Mouse (Mus musculus) midbrain, embryonic 16.5 days (tissue): ENCODE measurements around the gene Sox10. TPM values are rescaled to one million over a fixed set of nuclear protein-coding genes. Genes with fewer than 3 reads are reported as not detected.

Experiments
- ATAC-seq: fragments of 200-750 bp; cut with Nextera tagmentation; 2 replicates; pipeline ENCODE4 v1.8.0; 2017; ENCODE audit warnings: moderate TSS enrichment
- H3K27ac ChIP-seq: fragments of 300-500 bp; sonication (generic); 2 replicates; pipeline ENCODE4 v1.5.1; 2014; ENCODE audit warnings: mild to moderate bottlenecking, low read length, mixed read lengths
- H3K27me3 ChIP-seq: fragments of 300-500 bp; sonication (generic); 2 replicates; pipeline ENCODE4 v1.6.1; 2014; ENCODE audit warnings: low read depth, low read length, mixed read lengths; ENCODE audit not compliant: control insufficient read depth, insufficient read depth
- H3K36me3 ChIP-seq: fragments of 300-500 bp; sonication (generic); 2 replicates; pipeline ENCODE4 v1.6.1; 2014; ENCODE audit warnings: mild to moderate bottlenecking, low read length, moderate library complexity, mixed read lengths; ENCODE audit not compliant: control insufficient read depth, insufficient read depth
- H3K4me1 ChIP-seq: fragments of 300-500 bp; sonication (generic); 2 replicates; pipeline ENCODE4 v1.6.1; 2014; ENCODE audit warnings: mild to moderate bottlenecking, low read length, mixed read lengths; ENCODE audit not compliant: control insufficient read depth, insufficient read depth
- H3K4me2 ChIP-seq: fragments of 300-500 bp; sonication (generic); 2 replicates; pipeline ENCODE4 v1.6.1; 2014; ENCODE audit warnings: mild to moderate bottlenecking, low read length, mixed read lengths
- H3K4me3 ChIP-seq: fragments of 300-500 bp; sonication (generic); 2 replicates; pipeline ENCODE4 v1.5.1; 2014; ENCODE audit warnings: low read depth, mild to moderate bottlenecking, low read length, moderate library complexity, mixed read lengths
- H3K9ac ChIP-seq: fragments of 300-500 bp; sonication (generic); 2 replicates; pipeline ENCODE4 v1.6.1; 2014; ENCODE audit warnings: low read depth, low read length, mixed read lengths
- H3K9me3 ChIP-seq: fragments of 300-500 bp; sonication (generic); replicated peaks from 2 replicates; pipeline ENCODE4 v1.6.1; 2014; ENCODE audit warnings: mild to moderate bottlenecking, low read length, mixed read lengths; ENCODE audit not compliant: control insufficient read depth, poor library complexity, severe bottlenecking
- WGBS: fragments of 180-500 bp; shearing (Covaris S2); extraction: QIAGEN DNeasy Blood & Tissue Kit; methylation state at CpG from one replicate; pipeline ENCODE4 v1.1.7; 2014; 5-methylcytosine and 5-hydroxymethylcytosine counted together
- polyA plus RNA-seq: library from polyadenylated mRNA; unstranded; fragments of >200 nt; fragmentation: Nextera tagmentation; extraction: Ambion mirVana; gene quantifications from 2 replicates; pipeline ENCODE4 v1.2.1, GENCODE M21; 2015

Gene Sox10
- polyA plus RNA-seq, 1 experiment from 2014 or later: 3.8 TPM

GRCm38 (mm10) chr15:79108421-79109320, 56.4 kb downstream of the Sox10 start, which contains the start of gene Micall1:
Micall1 (plus strand) TSS chr15:79108898.
- Histone ChIP-seq H3K4me3 (peak within 1 kb of the TSS; percentile 94), H3K27me3 (no peaks in the 10 kb centered on the region), H3K4me2 (peak within 1 kb of the TSS; percentile 97), H3K27ac (peak within 1 kb of the TSS; percentile 77), H3K36me3 (no peaks in the 10 kb centered on the region), H3K9me3 (no peaks in the 10 kb centered on the region), H3K9ac (peak within 1 kb of the TSS; percentile 98), H3K4me1 (peaks cover 26% of the 10 kb centered on the region)
- WGBS: under 1% methylated on average over 52 of the region's 85 CpGs
- ATAC-seq: peak; percentile 75

DNA sequence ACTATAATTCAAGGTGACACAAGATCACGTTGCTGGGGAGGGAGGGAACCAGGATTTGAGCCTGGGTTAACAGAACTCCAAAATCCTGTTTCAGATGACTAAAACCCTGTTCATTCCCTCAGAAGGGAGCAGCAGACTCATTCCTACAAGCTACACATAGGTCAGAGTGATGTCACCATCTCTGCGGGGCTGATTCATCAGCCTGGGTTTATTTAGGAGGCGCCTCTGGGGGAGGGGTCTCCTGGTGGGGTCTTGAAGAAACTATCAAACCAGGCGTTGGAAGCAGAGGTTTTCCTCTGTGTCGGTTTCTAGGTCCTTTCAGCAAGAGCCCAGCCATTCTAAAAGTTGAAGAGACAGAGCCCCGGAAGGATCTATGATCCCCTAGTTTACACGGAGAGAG, 57.1 kb downstream of the Sox10 start:
- 0 out of 2 replicates have a peak overlapping the region, but pooled peaks have one; percentile 98 for H3K9ac ChIP-seq
- H3K4me2 ChIP-seq: peak overlapping the region; percentile 97
- H3K9me3 ChIP-seq: no peaks in the 10 kb centered on the region
- H3K27me3 ChIP-seq: no peaks in the 10 kb centered on the region
- H3K36me3 ChIP-seq: no peaks in the 10 kb centered on the region
- H3K4me1 ChIP-seq: peaks cover 26% of the 10 kb centered on the region
- 23% methylated on average over 7 of the region's 7 CpGs for WGBS
- no peak overlapping the region; the same call in 1 of the 2 replicates for H3K4me3 ChIP-seq
- H3K27ac ChIP-seq: peak overlapping the region; percentile 77; the same call in 1 of the 2 replicates
- ATAC-seq: no peak

GRCm38 (mm10) chr15:79105804-79106203, 59.2 kb downstream of the Sox10 start:
- no peaks in the 10 kb centered on the region for H3K36me3 ChIP-seq
- H3K4me2 ChIP-seq: no peak overlapping the region
- no peak overlapping the region for H3K27ac ChIP-seq
- no peak overlapping the region for H3K9ac ChIP-seq
- ATAC-seq: no peak
- 54% methylated on average over 2 of the region's 2 CpGs for WGBS
- H3K4me1 ChIP-seq: peaks cover 16% of the 10 kb centered on the region
- H3K27me3 ChIP-seq: no peaks in the 10 kb centered on the region
- no peaks in the 10 kb centered on the region for H3K9me3 ChIP-seq
- H3K4me3 ChIP-seq: no peak overlapping the region

Other genes starting within 250 kb of the Sox10 start
- 51.7 and 53.2 TPM in 2 replicates for gene Lgals1, start 238.5 kb downstream of the Sox10 start, polyA plus RNA-seq
- gene Nol12, start 230.3 kb downstream of the Sox10 start, polyA plus RNA-seq: 66.3 and 67.6 TPM in 2 replicates
- 40.9 and 48.8 TPM in 2 replicates for gene Triobp, start 217.5 kb downstream of the Sox10 start, polyA plus RNA-seq
- 167 and 180 TPM in 2 replicates for gene H1f0, start 136.8 kb downstream of the Sox10 start, polyA plus RNA-seq
- gene Galr3, start 123.4 kb downstream of the Sox10 start, polyA plus RNA-seq: not detected in 2 replicates
- 54.4 and 57.8 TPM in 2 replicates for gene Ankrd54, start 102.3 kb downstream of the Sox10 start, polyA plus RNA-seq
- gene Eif3l, start 90.1 kb downstream of the Sox10 start, polyA plus RNA-seq: 165 TPM in 2 replicates
- gene Micall1, start 56.3 kb downstream of the Sox10 start, polyA plus RNA-seq: 12.0 and 12.7 TPM in 2 replicates
- gene Polr2f, start 24.2 kb downstream of the Sox10 start, polyA plus RNA-seq: 266 and 286 TPM in 2 replicates
- gene 1700088E04Rik, start 24.0 kb downstream of the Sox10 start, polyA plus RNA-seq: 18.8 and 19.1 TPM in 2 replicates
- gene Pick1, start 63.9 kb upstream of the Sox10 start, polyA plus RNA-seq: 109 and 110 TPM in 2 replicates
- 0.47 and 1.3 TPM in 2 replicates for gene Gm49486, start 64.2 kb upstream of the Sox10 start, polyA plus RNA-seq
- 0.40 and 0.61 TPM in 2 replicates for gene Slc16a8, start 89.5 kb upstream of the Sox10 start, polyA plus RNA-seq
- 1.3 and 3.6 TPM in 2 replicates for gene Baiap2l2, start 120.3 kb upstream of the Sox10 start, polyA plus RNA-seq
- 29.8 and 35.3 TPM in 2 replicates for gene Pla2g6, start 163.2 kb upstream of the Sox10 start, polyA plus RNA-seq
- 0.85 and 0.86 TPM in 2 replicates for gene Maff, start 181.4 kb upstream of the Sox10 start, polyA plus RNA-seq
- 42.5 and 43.2 TPM in 2 replicates for gene Tmem184b, start 238.3 kb upstream of the Sox10 start, polyA plus RNA-seq